Mouse (Mus musculus) forebrain, embryonic 13.5 days (tissue): ENCODE measurements around the gene Esr1. TPM values are rescaled to one million over a fixed set of nuclear protein-coding genes. Genes with fewer than 3 reads are reported as not detected.
A peak's percentile ranks its signal among the peaks of the same experiment; 100 is the strongest.

Experiments
- ATAC-seq: fragments of 200-750 bp; cut with Nextera tagmentation; 2 replicates; pipeline ENCODE4 v1.8.0; 2017
- H3K27ac ChIP-seq: fragments of 300-500 bp; sonication (generic); 2 replicates; pipeline ENCODE4 v1.5.1; 2015; ENCODE audit warnings: inconsistent platforms, mild to moderate bottlenecking, moderate library complexity
- H3K27me3 ChIP-seq: fragments of 300-500 bp; sonication (generic); 2 replicates; pipeline ENCODE4 v1.6.1; 2015; ENCODE audit warnings: mild to moderate bottlenecking, inconsistent platforms
- H3K36me3 ChIP-seq: fragments of 300-500 bp; sonication (generic); 2 replicates; pipeline ENCODE4 v1.6.1; 2015; ENCODE audit warnings: mild to moderate bottlenecking, inconsistent platforms; ENCODE audit not compliant: poor library complexity, severe bottlenecking
- H3K4me1 ChIP-seq: fragments of 300-500 bp; sonication (generic); 2 replicates; pipeline ENCODE4 v1.6.1; 2015; ENCODE audit warnings: inconsistent platforms
- H3K4me2 ChIP-seq: fragments of 300-500 bp; sonication (generic); 2 replicates; pipeline ENCODE4 v1.6.1; 2015; ENCODE audit warnings: inconsistent platforms, mild to moderate bottlenecking, moderate library complexity
- H3K4me3 ChIP-seq: fragments of 300-500 bp; sonication (generic); 2 replicates; pipeline ENCODE4 v1.5.1; 2015; ENCODE audit warnings: mild to moderate bottlenecking, inconsistent platforms
- H3K9ac ChIP-seq: fragments of 300-500 bp; sonication (generic); 2 replicates; pipeline ENCODE4 v1.6.1; 2015; ENCODE audit warnings: mild to moderate bottlenecking, inconsistent platforms
- H3K9me3 ChIP-seq: fragments of 300-500 bp; sonication (generic); replicated peaks from 2 replicates; pipeline ENCODE4 v1.6.1; 2016; ENCODE audit warnings: inconsistent platforms
- WGBS: fragments of 180-500 bp; shearing (Covaris S2); methylation state at CpG from one replicate; pipeline ENCODE4 v1.1.7; 2015; 5-methylcytosine and 5-hydroxymethylcytosine counted together
- polyA plus RNA-seq: library from polyadenylated mRNA; unstranded; fragments of >200 nt; fragmentation: Nextera tagmentation; extraction: Ambion mirVana; gene quantifications from 2 replicates; pipeline ENCODE4 v1.2.1, GENCODE M21; 2015

Esr1 gene
- polyA plus RNA-seq, 1 experiment from 2014 or later = not detected

DNA sequence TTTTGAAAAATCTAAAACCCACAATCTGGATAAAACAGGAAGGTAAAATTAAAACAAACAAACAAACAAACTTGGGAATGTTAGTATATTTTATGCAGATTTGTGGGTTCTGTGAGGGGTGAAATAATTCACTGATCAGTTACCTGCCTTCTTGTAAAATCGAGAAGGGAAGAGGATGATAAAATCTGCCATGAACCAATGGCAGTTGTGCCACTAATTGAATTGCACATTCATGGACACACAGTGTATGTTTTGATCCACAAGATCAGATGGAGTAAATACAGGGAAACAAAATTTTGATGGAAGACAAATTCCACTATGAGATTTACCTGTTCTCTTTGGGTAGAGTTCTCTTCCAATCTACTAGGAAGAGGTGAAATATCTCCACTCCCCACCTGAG is 418.5 kb downstream of the Esr1 start:
- no peak overlapping the region for H3K27ac ChIP-seq
- no peaks in the 10 kb centered on the region for H3K36me3 ChIP-seq
- no peak overlapping the region for H3K4me3 ChIP-seq
- peaks cover 7% of the 10 kb centered on the region; the same call in 1 of the 2 replicates for H3K4me1 ChIP-seq
- no peaks in the 10 kb centered on the region for H3K9me3 ChIP-seq
- H3K9ac ChIP-seq = no peak overlapping the region
- no peak overlapping the region for H3K4me2 ChIP-seq
- no peak for ATAC-seq
- H3K27me3 ChIP-seq = peaks cover 25% of the 10 kb centered on the region
- 88% methylated on average over 1 of the region's 1 CpGs for WGBS

DNA sequence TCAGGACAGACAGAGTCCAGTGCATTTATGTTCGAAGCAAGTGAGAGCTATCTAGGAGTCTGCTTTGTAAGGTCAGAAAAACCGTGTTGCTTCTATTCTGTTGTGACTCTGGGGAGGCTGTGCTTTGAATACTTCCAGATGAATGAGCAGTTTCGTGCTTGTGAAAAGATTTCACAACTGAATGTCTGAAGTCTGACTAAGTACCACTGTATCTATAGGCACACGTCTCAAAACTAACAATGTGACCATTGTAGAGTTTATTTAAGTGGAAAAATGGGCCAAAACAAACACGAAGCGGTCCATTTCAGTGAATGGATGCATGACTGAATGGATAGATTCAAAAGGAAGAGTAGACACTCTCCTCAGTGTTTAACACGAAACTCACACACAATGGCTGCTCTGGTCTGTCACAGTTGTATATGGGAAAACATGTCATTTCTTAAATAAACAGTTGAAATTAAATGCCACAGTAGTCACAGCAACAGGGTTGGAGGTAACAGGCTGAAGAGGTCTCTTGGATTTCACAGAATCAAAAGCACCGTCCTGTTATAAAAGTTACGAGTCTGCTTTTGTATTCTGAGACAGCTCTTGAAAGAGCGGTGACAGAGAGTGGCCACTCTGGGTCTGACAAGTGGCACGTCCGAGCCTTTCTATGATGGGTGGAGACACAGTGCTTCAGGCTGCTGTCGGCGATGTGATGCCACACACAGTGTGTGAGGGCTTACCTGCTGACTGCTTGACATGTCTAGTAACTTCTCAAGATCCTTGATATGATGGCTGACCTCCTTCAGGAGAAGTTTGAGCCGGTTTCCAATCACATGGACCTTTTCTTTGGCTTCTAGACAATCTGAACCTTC is 421.0 kb downstream of the Esr1 start:
- H3K27me3 ChIP-seq = peaks cover 46% of the 10 kb centered on the region
- no peak overlapping the region for H3K9ac ChIP-seq
- H3K9me3 ChIP-seq = no peaks in the 10 kb centered on the region
- no peaks in the 10 kb centered on the region for H3K36me3 ChIP-seq
- peak; percentile 66; the same call in 1 of the 2 replicates for ATAC-seq
- peaks cover 7% of the 10 kb centered on the region; the same call in 1 of the 2 replicates for H3K4me1 ChIP-seq
- 24% methylated on average over 15 of the region's 15 CpGs for WGBS
- no peak overlapping the region for H3K4me2 ChIP-seq
- no peak overlapping the region for H3K27ac ChIP-seq
- no peak overlapping the region for H3K4me3 ChIP-seq

DNA sequence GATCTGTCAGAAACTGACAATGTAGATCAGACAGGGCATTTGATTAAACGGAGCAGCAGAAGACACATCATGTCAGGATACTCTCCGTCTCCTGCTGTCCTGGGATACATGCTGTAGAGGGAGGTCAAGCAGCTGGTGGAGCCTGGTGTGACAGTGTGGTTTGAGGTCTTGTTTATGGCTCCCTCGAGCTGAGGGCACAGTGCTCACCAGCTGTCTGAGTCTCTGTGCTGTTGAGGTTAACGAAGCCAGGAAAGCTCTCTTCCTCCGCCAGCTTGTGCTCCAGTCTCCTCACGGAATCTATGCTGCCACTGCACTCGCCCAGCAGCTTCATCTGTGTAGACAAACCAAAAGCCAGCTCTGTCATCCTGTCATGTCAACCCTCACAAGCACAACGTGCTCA is 429.9 kb downstream of the Esr1 start:
- WGBS = 83% methylated on average over 8 of the region's 8 CpGs
- H3K4me1 ChIP-seq = no peaks in the 10 kb centered on the region
- H3K4me2 ChIP-seq = no peak overlapping the region
- peaks cover 9% of the 10 kb centered on the region; the same call in 1 of the 2 replicates for H3K27me3 ChIP-seq
- H3K9me3 ChIP-seq = no peaks in the 10 kb centered on the region
- H3K4me3 ChIP-seq = no peak overlapping the region
- ATAC-seq = no peak
- H3K36me3 ChIP-seq = no peaks in the 10 kb centered on the region
- H3K9ac ChIP-seq = no peak overlapping the region
- H3K27ac ChIP-seq = no peak overlapping the region

DNA sequence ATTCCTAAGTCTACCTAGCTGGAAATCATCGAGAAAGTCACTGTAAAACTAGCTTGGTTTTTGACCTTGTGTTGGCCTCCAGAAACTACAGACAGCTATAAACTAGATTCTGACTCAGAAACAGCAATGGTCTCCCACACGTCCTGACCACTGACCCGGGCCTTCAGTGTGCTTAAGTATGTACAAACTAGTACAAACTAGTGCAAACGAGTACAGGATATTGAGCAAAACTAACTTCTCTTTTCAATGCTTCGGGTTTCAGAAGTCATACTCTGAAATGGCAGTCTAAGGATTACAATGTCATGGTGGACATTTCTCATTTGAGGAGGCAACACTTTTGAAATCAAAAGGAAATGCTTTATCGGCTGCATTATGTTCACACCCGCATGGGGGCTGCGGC is 433.1 kb downstream of the Esr1 start:
- Histone ChIP-seq H3K4me3 (no peak overlapping the region), H3K4me2 (no peak overlapping the region), H3K36me3 (no peaks in the 10 kb centered on the region), H3K9ac (no peak overlapping the region), H3K9me3 (no peaks in the 10 kb centered on the region), H3K27ac (no peak overlapping the region), H3K4me1 (no peaks in the 10 kb centered on the region), H3K27me3 (no peaks in the 10 kb centered on the region)
- ATAC-seq = no peak
- 88% methylated on average over 8 of the region's 8 CpGs for WGBS

DNA sequence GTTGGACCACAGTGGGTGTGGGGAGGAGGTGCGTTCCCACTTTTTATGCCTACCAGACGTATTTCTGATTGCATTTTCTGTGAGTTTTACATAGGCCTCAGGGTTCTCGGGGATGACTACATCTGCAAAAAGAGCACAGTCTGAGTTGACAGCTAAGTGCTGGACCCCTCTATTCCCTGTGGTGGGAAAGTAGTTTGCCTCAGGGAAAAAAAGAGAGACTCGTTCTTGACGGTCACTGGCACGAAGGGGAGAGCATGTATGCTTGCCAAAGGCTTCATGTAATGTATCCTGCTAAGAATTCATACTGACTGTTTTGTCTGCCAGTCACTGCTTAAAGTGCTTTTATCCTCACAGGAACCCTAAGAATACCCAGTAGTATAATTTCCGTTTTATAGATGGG is 433.8 kb downstream of the Esr1 start:
- Histone ChIP-seq H3K9me3 (no peaks in the 10 kb centered on the region), H3K27ac (no peak overlapping the region), H3K36me3 (no peaks in the 10 kb centered on the region), H3K9ac (no peak overlapping the region), H3K4me2 (no peak overlapping the region), H3K4me1 (no peaks in the 10 kb centered on the region), H3K27me3 (no peaks in the 10 kb centered on the region), H3K4me3 (no peak overlapping the region)
- ATAC-seq = no peak
- 87% methylated on average over 7 of the region's 7 CpGs for WGBS

DNA sequence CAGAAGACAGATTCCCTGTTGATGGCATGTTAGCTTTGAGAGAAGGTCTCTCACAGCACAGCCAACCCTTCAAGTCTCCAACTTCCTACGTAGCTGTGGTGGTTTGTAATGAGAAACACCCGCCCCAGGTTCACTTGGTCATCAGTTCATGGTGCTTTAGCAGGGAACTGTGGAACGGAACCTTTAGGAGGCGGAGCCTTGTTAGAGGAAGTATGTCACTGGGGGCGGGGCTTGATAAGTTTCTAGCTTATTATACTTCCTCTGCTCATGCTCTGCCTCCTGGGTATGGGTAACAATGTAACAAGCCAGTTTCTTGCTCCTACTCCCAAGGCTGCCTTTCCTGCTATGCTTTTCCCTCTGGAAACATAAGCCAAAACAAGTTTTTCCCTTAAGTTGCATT is 434.3 kb downstream of the Esr1 start:
- Histone ChIP-seq H3K27ac (no peak overlapping the region), H3K4me1 (no peaks in the 10 kb centered on the region), H3K36me3 (no peaks in the 10 kb centered on the region), H3K27me3 (no peaks in the 10 kb centered on the region), H3K4me3 (no peak overlapping the region), H3K4me2 (no peak overlapping the region), H3K9ac (no peak overlapping the region), H3K9me3 (no peaks in the 10 kb centered on the region)
- no peak for ATAC-seq
- WGBS = 94% methylated on average over 5 of the region's 5 CpGs

Other genes with a start within 250 kb of the Esr1 start
- 17.6 and 19.0 TPM in 2 replicates for gene Zbtb2, start 223.5 kb upstream of the Esr1 start, polyA plus RNA-seq
- 49.8 and 51.4 TPM in 2 replicates for gene Rmnd1, start 179.2 kb upstream of the Esr1 start, polyA plus RNA-seq
- 19.1 and 19.2 TPM in 2 replicates for gene Armt1, start 179.1 kb upstream of the Esr1 start, polyA plus RNA-seq
- gene Ccdc170, start 129.1 kb upstream of the Esr1 start, polyA plus RNA-seq = 0.25 and 0.45 TPM in 2 replicates